Mouse (Mus musculus): Measurements from ENCODE around the gene Mmaa.

The Mmaa gene

DNA sequence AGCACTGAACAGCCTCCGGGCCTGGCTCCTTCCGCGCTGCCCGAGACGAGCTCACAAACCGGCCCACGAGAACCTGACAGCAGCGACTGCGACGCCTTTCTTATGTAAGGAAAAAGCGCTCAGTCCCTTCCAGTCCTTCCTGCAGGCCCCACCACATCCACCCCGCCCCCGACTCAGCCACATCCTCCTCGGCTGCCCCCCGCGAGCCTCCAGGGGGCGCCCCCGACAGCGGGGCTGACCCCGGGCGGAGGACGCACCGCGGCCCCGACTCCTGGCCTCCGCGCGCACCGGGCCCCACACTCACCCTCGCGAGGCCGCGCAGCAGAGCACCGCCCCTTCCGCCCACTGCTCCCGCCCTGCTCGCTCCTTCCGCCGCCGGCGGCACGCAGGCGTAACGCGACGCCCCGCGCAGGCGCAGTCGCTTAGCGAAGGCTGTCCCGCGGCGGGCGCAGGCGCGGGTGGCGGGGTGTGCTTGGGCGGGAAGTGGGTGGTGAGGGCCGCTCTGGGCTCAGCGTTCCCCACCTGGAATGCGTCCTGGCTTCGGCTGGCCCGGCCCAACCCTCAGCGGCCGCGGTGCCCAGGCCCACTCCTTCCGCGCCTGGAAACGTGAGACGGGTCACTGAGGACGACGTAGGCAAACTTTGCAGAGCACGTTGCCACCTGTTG lies at the start of gene Mmaa:
Gene Mmaa (minus strand): TSS at position 328 of the 666 bp plus-strand sequence.
- peak; percentile 96 for DNase-seq (ENCODE audit: low spot score)

GRCm38 (mm10) chr8:79341236-79341635 lies 46.5 kb upstream of the Mmaa start:
- DNase-seq (ENCODE audit: low spot score): no peak

- no peak for DNase-seq (ENCODE audit: low spot score)
These were observed 44.8 kb upstream of the Mmaa start for GRCm38 (mm10) chr8:79339555-79339954.

DNA sequence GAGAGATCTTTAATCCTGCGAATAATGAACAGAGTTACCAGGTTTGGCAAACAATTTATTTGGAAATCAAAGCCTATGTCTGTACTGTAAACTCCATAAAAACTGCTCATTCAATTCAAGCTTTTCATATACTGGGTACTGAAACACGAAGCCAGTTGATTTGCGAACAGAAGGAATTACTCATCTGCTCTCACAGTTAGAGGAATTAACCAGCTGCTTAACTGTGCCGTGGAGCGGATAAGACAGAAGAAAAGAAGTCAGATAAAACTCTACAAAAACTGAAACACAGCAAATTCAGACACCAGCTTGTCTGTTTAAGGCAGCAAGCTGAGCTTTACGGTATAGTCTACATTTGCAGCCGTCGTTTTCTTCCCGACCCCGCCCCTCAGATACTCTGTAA lies 43.9 kb upstream of the Mmaa start:
- DNase-seq (ENCODE audit: low spot score): no peak

DNA sequence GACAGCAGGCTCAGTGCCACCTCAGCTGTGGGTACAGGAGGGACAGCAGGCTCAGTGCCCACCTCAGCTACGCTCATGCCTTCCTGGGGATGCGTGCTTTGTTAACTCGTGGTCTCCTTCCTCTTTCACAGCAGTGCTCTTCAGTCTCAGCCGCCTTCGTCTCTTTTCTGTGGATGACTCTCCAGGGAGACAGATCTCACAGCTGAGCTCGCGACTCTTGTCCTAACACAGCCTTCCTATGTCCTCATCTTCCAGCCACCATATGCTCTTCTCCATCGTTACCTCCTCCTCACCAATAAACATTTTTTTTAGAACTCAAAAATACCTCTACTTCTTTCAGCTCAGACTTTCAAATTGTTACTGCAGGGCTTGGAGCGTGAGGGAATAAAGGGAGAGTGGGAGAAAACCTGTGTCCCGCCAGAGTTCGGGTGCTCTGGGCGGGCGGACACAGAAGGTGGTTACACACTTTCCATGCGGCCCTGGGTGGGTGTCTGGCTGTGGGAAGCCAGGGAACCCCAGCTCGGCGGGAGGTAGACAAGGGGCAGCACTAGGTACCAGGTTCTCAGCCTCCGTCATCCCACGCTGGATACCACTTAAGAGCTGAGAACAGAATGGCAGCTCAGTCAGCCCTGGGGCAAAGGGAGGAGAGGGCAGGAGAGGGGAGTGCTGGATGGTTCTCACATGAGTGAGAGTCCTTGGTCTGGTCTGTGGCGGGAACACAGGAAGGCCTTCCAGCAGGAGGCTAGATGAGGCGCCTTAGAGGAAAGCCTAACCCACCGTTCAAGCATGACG lies 37.6 kb upstream of the Mmaa start:
- no peak for DNase-seq (ENCODE audit: low spot score)

GRCm38 (mm10) chr8:79331571-79331970 lies 36.8 kb upstream of the Mmaa start:
- DNase-seq (ENCODE audit: low spot score): no peak

DNA sequence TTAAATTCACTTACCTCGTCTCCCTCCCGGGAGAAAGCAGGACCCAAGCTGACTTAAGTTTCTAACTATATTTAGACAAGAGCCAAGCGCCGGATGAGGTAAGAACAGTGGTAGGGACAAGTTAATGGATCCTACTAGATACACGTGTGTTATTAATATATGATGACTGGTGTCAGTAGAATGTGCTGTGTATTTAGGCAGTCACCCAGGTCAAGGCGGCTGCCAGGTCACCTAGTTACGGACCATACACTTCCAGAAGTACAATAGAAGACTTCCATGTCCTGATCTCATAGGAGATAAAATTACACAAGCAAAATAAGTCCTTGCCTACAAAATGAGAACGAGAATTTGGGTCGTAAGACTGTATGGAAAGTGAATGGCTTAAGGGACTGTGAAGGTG lies 36.3 kb upstream of the Mmaa start:
- no peak for DNase-seq (ENCODE audit: low spot score)

- no peak for DNase-seq (ENCODE audit: low spot score)
These were observed 35.0 kb upstream of the Mmaa start for GRCm38 (mm10) chr8:79329735-79330134.

- DNase-seq (ENCODE audit: low spot score): no peak
These were observed 34.4 kb upstream of the Mmaa start for GRCm38 (mm10) chr8:79329182-79329581.

- no peak for DNase-seq (ENCODE audit: low spot score)
These were observed 30.8 kb upstream of the Mmaa start for GRCm38 (mm10) chr8:79325510-79325909.

DNA sequence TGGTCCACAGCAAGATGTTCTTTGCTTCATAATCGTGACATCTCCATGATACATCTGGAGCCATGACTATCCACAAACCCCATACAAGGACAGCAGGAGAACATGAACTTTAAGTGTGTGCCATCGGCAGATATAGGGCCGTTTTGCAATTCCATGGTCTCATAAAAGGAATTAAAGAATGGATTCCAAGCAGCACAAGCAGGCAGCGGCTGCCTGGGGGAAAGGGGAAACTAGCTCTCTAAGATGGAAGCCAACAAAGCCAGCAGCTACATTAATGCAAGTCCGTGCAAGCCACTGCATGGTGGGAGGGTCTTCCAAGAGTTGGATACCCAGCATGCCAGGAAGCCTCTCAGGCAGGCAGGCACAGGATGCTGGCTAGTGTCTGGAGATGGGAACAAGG lies 30.2 kb upstream of the Mmaa start:
- DNase-seq (ENCODE audit: low spot score): no peak

DNA sequence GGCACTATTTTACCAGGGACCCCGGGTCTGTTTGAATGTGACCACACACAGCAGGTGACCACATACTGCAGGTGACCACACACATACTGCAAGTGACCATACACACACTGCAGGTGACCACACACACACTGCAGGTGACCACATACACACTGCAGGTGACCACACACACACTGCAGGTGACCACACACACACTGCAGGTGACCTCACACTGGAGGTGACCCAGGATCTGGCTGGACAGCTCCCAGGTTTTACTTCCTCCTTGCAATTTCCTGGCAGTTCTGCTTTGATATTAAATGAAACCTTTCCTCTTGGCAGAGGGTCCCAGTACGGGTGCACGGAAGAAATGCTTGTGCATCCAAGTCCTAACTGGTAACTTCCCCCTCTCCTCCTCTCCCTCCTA lies 29.3 kb upstream of the Mmaa start:
- no peak for DNase-seq (ENCODE audit: low spot score)

- DNase-seq (ENCODE audit: low spot score): no peak
These were observed 28.4 kb upstream of the Mmaa start for GRCm38 (mm10) chr8:79323121-79323520.

- DNase-seq (ENCODE audit: low spot score): no peak
These were observed 16.1 kb upstream of the Mmaa start for GRCm38 (mm10) chr8:79310801-79311200.

DNA sequence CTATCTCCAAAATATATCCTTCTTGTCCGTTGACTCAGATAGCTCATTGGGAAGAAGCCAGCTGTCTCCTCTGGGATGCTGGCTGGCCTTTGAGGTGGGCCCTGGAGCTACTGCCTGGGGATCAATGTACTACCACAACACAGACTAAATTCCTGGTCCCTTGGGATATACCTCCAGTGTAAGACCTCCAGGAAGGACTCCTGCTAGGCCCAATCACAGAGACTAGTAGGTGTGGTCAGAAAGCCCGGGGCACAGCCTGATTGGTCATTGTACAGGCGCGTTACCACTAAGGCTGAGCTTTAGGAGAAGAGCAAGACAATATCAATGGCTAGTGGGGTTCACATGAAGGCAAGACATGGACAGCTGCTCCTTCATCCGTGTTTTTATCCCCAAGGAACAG lies 11.2 kb upstream of the Mmaa start:
- DNase-seq (ENCODE audit: low spot score): no peak

- no peak for DNase-seq (ENCODE audit: low spot score)
These were observed 6.8 kb upstream of the Mmaa start for GRCm38 (mm10) chr8:79301548-79301947.

DNA sequence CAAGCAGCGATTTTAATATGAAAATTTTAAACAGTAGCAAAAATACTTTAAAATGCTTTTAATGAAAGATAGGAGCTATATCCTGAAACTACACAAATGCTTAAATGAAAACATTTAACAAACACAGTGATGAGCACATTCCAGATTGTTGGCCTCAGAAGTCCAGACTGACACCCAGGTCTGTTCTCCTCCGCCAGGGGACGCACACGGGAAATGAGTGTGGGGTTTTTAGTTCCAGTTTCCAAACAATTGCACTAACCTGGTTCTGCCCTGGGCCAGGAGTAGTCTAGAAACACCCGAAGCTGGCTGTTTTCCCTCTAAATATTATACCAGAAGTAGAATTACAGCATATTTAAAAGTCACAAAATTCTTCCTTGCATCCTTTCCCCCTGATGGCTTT lies 5.0 kb upstream of the Mmaa start:
- DNase-seq (ENCODE audit: low spot score): no peak

DNA sequence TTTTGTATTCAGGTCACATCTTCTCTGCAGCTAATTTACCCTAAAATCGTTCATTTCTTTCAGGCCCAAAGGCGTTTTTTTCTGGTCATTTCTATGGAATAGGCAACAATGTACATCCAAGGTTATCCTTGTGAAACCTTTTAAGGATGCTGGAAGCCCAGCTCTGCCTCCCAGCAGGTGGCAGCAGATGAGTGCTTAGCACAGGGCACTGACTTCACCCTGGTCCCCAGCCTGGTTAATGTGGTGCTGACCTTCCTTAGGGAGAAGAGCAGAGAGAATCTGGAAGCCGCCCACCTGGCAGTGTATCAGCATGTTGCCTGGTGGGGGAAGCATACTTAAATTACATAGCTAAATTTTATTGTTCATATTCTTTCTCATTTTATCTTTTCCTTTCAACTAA lies 3.0 kb upstream of the Mmaa start:
- DNase-seq (ENCODE audit: low spot score): peak; percentile 32

DNA sequence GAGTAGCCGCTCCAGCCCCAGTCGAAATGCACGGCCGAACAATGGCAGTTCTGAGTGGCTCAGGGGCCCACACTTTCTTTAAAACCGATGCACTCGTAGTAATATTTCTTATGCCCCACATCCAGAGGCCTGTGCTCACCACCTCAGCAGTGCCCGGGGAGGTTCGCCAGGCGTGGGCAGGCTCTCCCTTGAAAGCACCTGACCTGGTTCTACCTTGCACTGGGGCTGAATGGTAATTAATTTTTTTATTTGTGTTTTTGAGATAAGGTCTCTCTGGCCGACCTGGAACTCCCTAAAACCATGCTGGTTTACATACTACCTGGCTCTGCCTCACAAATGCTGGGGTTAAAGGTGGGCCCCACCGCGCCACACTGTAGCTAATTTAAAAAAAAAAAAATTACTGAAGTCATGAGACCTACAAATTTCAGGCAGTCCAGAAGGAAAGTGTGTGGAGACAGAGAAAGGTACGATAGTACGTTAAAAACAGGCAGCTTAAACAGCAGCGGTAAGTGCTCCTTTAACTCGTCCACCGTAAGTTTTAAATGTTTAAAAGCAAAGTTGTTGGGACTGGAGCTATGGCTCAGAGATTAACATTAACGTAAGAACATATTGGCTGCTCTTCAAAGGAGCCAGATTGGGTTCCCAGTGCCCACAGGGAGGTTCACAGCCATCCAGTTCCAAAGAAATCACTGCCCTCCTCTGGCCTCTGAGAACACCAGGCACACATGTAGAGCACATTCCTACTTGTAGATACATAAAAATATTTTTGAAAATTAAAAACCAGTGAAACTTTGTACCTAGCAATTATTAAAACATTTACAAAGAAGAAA lies 754 bp upstream of the Mmaa start:
- no peak for DNase-seq (ENCODE audit: low spot score)

DNA sequence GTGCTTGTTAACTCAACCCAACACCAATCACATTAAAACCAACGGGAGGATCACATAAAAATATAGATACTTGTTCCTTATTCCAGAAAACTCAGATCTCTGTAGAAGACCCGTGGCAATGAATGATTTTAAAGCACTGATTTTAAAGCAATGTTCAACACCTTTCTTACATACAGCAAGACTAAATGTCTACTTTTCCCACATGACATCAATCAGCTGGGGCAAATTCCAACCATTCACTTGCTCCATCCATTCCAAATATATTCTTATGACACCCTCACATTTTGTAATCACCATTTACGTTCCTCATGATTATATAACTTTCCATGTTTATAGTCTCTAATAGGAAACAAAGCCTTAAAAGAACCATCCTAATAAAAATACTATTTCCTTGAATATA lies 896 bp downstream of the Mmaa start:
- no peak for DNase-seq (ENCODE audit: low spot score)

GRCm38 (mm10) chr8:79292712-79293264 lies 1.9 kb downstream of the Mmaa start:
- no peak for DNase-seq (ENCODE audit: low spot score)

DNA sequence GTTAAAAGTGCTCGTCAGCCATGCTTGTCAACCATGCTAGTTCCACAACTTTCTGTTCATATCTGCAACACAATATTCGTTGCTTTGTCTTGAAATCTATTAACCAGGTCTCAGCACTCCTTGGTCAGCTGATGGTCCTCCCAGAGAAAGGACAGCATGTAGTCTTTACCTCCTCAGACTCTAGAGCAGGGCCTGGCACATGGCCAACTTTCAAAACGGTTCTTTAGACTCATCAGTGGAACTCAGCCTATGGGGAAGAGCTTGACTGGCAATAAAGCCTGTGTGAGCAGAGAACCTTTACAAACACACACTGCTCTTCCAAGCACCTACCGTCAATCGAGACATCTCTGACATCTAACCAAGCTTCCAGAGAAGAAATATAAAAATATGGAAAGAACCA lies 5.1 kb downstream of the Mmaa start:
- DNase-seq (ENCODE audit: low spot score): no peak

- no peak for DNase-seq (ENCODE audit: low spot score)
These were observed 6.1 kb downstream of the Mmaa start for GRCm38 (mm10) chr8:79288681-79289080.
